Mouse (Mus musculus): ENCODE measurements at regions not wholly inside any gene's neighbourhood (a gene's known extent, or its start where the extent isn't known, plus 50 kb on each side); places are given as distances from the start of the nearest gene placed in this dataset.

- TF ChIP-seq CTCF (IDR thresholded peaks at IDR 0.05; ENCODE audit: low read depth, low read length) (no peak), POLR2A (IDR thresholded peaks at IDR 0.05; ENCODE audit: extremely low read depth, insufficient read depth, low read length) (no peak)
Measured at GRCm38 (mm10) chr1:92284155-92284554, 88.7 kb upstream of the Hdac4 start.

Measured in liver, adult 2 months (tissue).